Mouse (Mus musculus): ENCODE results near the gene E130114P18Rik.

GRCm38 (mm10) chr4:97663922-97664321, 114.0 kb downstream of the E130114P18Rik start:
- TF ChIP-seq TAL1 (conservative IDR thresholded peaks at IDR 0.05; ENCODE audit: low read depth, low read length) (no peak), CTCF (IDR thresholded peaks at IDR 0.05; ENCODE audit: low read depth, low read length) (no peak), GATA2 (IDR thresholded peaks at IDR 0.05; ENCODE audit: borderline replicate concordance, low read depth, low read length) (no peak)
